Mouse (Mus musculus) liver, embryonic 14.5 days (tissue): Measurements from ENCODE around the gene Six3. TPM values are rescaled to one million over a fixed set of nuclear protein-coding genes. Genes with fewer than 3 reads are reported as not detected.
A peak's percentile ranks its signal among the peaks of the same experiment; 100 is the strongest.

Source experiments
- ATAC-seq: fragments of 200-750 bp; cut with Nextera tagmentation; 2 replicates; pipeline ENCODE4 v1.8.0; 2017; ENCODE audit warnings: moderate number of reproducible peaks, mild to moderate bottlenecking, moderate library complexity; ENCODE audit not compliant: insufficient read depth
- DNase-seq, 3 experiments: peaks; one replicate each; pipeline ENCODE4 v3.0.0-alpha.2; 2012 to 2013; ENCODE audit warnings: low read depth in 3 of 3, low spot score in 3 of 3
- H3K27ac ChIP-seq: fragments of 300-500 bp; sonication (generic); 2 replicates; pipeline ENCODE4 v1.5.1; 2014; ENCODE audit warnings: moderate library complexity, mild to moderate bottlenecking, control low read depth, inconsistent platforms
- H3K27me3 ChIP-seq: fragments of 300-500 bp; sonication (generic); 2 replicates; pipeline ENCODE4 v1.6.1; 2014; ENCODE audit warnings: mild to moderate bottlenecking, low read length, moderate library complexity; ENCODE audit not compliant: control insufficient read depth, insufficient read depth
- H3K36me3 ChIP-seq: fragments of 300-500 bp; sonication (generic); replicated peaks from 2 replicates; pipeline ENCODE4 v1.6.1; 2014; ENCODE audit warnings: low read depth; ENCODE audit not compliant: control insufficient read depth, insufficient read depth
- H3K4me1 ChIP-seq, 2 experiments: fragments of 200-500 bp in 1 of 2; fragments of 300-500 bp in 1 of 2; sonication (generic) in 1 of 2; replicated peaks; 2 replicates each; pipeline ENCODE4 v1.6.1; 2012 to 2014; ENCODE audit warnings: antibody characterized with exemption in 1 of 2, inconsistent platforms in 1 of 2, low read length in 1 of 2; ENCODE audit not compliant: control insufficient read depth in 2 of 2, insufficient read depth in 2 of 2
- H3K4me2 ChIP-seq: fragments of 300-500 bp; sonication (generic); 2 replicates; pipeline ENCODE4 v1.6.1; 2014; ENCODE audit warnings: low read depth, mild to moderate bottlenecking, control low read depth, moderate library complexity
- H3K4me3 ChIP-seq, 2 experiments: fragments of 200-500 bp in 1 of 2; fragments of 300-500 bp in 1 of 2; sonication (generic) in 1 of 2; 2 replicates each; pipeline ENCODE4 v1.5.1; 2012 to 2014; ENCODE audit warnings: low read depth in 2 of 2, low read length in 2 of 2, mild to moderate bottlenecking in 2 of 2, control low read depth in 1 of 2, inconsistent platforms in 1 of 2, moderate library complexity in 1 of 2; ENCODE audit not compliant: insufficient read depth in 1 of 2
- H3K9ac ChIP-seq: fragments of 300-500 bp; sonication (generic); replicated peaks from 2 replicates; pipeline ENCODE4 v1.6.1; 2014; ENCODE audit warnings: mild to moderate bottlenecking, control low read depth, moderate library complexity
- H3K9me3 ChIP-seq: fragments of 300-500 bp; sonication (generic); 2 replicates; pipeline ENCODE4 v1.6.1; 2016; ENCODE audit warnings: low read length, mixed read lengths; ENCODE audit not compliant: control insufficient read depth
- CTCF ChIP-seq: IDR thresholded peaks from 2 replicates; pipeline ENCODE4 v1.5.1; 2016; ENCODE audit warnings: antibody characterized with exemption, low read depth, control low read depth
- EP300 ChIP-seq: IDR thresholded peaks from 2 replicates; pipeline ENCODE4 v1.6.1; 2016; ENCODE audit warnings: antibody characterized with exemption, low read depth
- WGBS: fragments of 180-500 bp; shearing (Covaris S2); extraction: QIAGEN DNeasy Blood & Tissue Kit; methylation state at CpG from one replicate; pipeline ENCODE4 v1.1.7; 2014; ENCODE audit not compliant: insufficient replicate concordance; 5-methylcytosine and 5-hydroxymethylcytosine counted together
- polyA plus RNA-seq, 2 experiments: library from polyadenylated mRNA; depleted of rRNA in 1 of 2; stranded (reverse) in 1 of 2; unstranded in 1 of 2; fragments of >200 nt; fragmentation: Nextera tagmentation in 1 of 2; extraction: Ambion mirVana in 1 of 2; gene quantifications; 2 replicates each; pipeline versions ENCODE4 v1.2.1 to v1.2.3; 2012 to 2014

Gene Six3
- polyA plus RNA-seq, 2 experiments = 0.01 TPM; not detected in 1

GRCm38 (mm10) chr17:85631106-85631505, 17.7 kb downstream of the Six3 start:
- Histone ChIP-seq H3K4me2 (no peak overlapping the region), H3K27me3 (peaks cover 21% of the 10 kb centered on the region), H3K9me3 (no peaks in the 10 kb centered on the region), H3K36me3 (no peaks in the 10 kb centered on the region), H3K4me1 (no peaks in the 10 kb centered on the region), H3K4me3 (no peak overlapping the region), H3K9ac (no peak overlapping the region), H3K27ac (no peak overlapping the region)
- ATAC-seq = no peak
- peak; percentile 23; the same call in 1 of the 2 replicates for TF ChIP-seq CTCF
- TF ChIP-seq EP300 = no peak
- DNase-seq = no peak
- WGBS = 33% methylated on average over 5 of the region's 5 CpGs

GRCm38 (mm10) chr17:85633619-85634018, 20.2 kb downstream of the Six3 start:
- H3K36me3 ChIP-seq = no peaks in the 10 kb centered on the region
- DNase-seq = no peak
- no peaks in the 10 kb centered on the region for H3K4me1 ChIP-seq
- H3K27ac ChIP-seq = no peak overlapping the region
- TF ChIP-seq EP300 (no peak), CTCF (peak; percentile 69)
- no peak overlapping the region for H3K4me3 ChIP-seq
- no peaks in the 10 kb centered on the region for H3K9me3 ChIP-seq
- no peak for ATAC-seq
- no peaks in the 10 kb centered on the region; the same call in 1 of the 2 replicates for H3K27me3 ChIP-seq
- H3K9ac ChIP-seq = no peak overlapping the region
- no peak overlapping the region for H3K4me2 ChIP-seq
- 1% methylated on average over 13 of the region's 13 CpGs for WGBS

DNA sequence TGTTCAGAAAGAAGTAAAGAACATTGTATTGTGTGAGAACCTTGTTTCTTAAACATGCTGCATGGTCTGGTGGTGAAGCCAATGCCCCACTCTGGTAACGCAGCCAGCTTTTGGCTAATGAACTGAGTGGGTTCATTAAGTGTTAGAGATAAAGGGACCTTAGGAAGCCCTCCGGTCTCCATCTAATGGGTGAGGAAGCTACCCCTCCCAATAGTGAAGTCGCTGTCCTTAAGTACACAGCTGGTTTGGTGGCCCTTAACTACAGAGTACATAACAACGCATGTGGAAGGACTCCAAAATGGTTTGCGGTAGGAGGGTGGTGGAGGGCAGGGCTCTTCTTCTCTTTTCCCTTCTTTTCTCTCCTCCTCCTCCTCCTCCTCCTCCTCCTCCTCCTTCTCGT, 24.5 kb downstream of the Six3 start:
- Histone ChIP-seq H3K9ac (no peak overlapping the region), H3K9me3 (no peaks in the 10 kb centered on the region), H3K4me2 (no peak overlapping the region), H3K4me3 (no peak overlapping the region), H3K27me3 (no peaks in the 10 kb centered on the region; the same call in none of the 2 replicates), H3K4me1 (no peaks in the 10 kb centered on the region), H3K36me3 (no peaks in the 10 kb centered on the region), H3K27ac (no peak overlapping the region)
- no peak for ATAC-seq
- TF ChIP-seq EP300 = no peak
- no peak for TF ChIP-seq CTCF
- 41% methylated on average over 6 of the region's 6 CpGs for WGBS
- DNase-seq = no peak

DNA sequence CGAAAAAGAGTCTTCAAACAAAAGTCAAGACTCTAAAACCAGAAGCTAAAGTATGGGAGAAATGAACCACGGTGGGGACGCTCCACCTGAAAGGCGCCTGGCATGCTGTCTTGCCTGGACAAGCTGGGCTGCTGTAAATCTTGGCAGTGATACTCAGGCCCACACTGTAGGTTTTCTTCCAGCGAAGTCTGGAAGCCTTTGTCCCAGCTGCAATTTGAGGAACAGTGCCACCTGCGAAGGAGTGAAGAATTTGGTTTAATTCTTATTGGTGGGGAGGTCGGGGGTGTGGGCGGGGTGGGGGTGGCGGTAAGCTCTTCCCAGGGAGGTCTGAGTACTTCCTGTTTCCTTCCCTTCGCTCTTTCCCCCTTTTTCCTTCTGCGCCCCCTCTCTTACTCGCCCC, 31.9 kb downstream of the Six3 start:
- Histone ChIP-seq H3K4me1 (no peaks in the 10 kb centered on the region), H3K36me3 (no peaks in the 10 kb centered on the region), H3K9me3 (no peaks in the 10 kb centered on the region), H3K27me3 (peaks cover 20% of the 10 kb centered on the region), H3K27ac (no peak overlapping the region), H3K4me3 (no peak overlapping the region), H3K9ac (no peak overlapping the region), H3K4me2 (no peak overlapping the region)
- ATAC-seq = no peak
- 10% methylated on average over 10 of the region's 12 CpGs for WGBS
- TF ChIP-seq CTCF (no peak), EP300 (no peak)
- no peak for DNase-seq

DNA sequence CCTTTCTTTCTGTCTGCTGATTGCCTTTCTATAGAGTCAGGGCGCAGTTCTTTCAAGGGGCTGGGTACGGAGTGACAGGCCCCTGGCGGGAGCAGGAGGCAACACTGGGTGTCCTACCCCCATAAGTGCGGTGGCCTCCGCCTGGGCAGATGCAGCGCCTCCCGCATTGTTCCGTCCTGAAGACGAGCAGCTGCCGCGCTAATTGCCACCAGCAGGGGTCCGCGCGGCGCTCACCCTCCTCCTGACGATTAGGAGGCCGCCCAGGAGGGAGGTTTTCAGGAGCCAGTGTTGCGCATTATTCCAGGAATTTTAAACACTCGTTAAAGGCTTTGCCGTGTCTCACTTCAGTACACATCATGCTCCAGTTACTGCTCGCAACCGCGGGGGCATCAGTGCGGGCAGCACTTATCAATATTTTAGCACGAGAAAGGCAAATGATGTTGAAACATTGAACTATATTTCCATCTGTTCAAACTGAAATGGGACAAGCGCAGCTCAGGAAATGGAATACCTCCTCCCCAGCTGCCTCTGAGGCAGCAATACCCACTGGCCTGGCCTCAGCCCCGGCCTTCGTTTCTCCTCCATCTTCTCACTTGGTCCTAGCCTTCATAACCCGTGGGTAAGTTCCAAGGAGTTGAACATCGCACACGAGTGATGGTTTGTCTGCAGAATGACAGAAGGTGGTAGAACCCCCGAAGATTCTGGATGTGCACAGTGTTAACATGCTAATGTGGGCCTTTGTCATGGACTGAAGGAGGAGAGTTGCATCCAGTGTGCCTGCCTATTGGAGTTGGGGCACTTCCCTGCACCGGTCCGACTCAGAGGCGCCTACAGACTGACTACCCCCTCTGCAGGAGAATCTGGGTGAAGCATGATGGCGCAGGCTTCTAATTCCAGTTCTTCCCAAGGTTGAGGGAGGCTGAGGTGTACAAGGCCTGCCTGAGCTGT, 32.6 kb downstream of the Six3 start:
- no peaks in the 10 kb centered on the region for H3K4me1 ChIP-seq
- WGBS = 3% methylated on average over 36 of the region's 36 CpGs
- peaks cover 20% of the 10 kb centered on the region for H3K27me3 ChIP-seq
- no peak for ATAC-seq
- TF ChIP-seq CTCF = peak; percentile 60
- no peak for TF ChIP-seq EP300
- H3K9ac ChIP-seq = no peak overlapping the region
- no peak overlapping the region; a peak in 1 of 4 replicates for H3K4me3 ChIP-seq
- H3K27ac ChIP-seq = no peak overlapping the region
- DNase-seq = no peak
- no peaks in the 10 kb centered on the region for H3K9me3 ChIP-seq
- H3K4me2 ChIP-seq = no peak overlapping the region
- H3K36me3 ChIP-seq = no peaks in the 10 kb centered on the region
